Mouse (Mus musculus) cortical plate, adult 2 months (tissue): ENCODE measurements around the gene Tbc1d9b.
"Not testable (repeated sequence)": the region's sequence is repeated elsewhere in the genome, so short reads cannot be mapped to it uniquely, and the experiment has no call there.

Source experiments
- CTCF ChIP-seq: fragments of 200-500 bp; IDR thresholded peaks from 2 replicates; pipeline ENCODE4 v1.5.1; 2011; ENCODE audit warnings: mild to moderate bottlenecking, control low read depth, low read length; ENCODE audit not compliant: insufficient read depth; ENCODE audit errors: extremely low read depth
- POLR2A ChIP-seq: fragments of 200-500 bp; IDR thresholded peaks from 2 replicates; pipeline ENCODE4 v1.6.1; 2011; ENCODE audit warnings: mild to moderate bottlenecking, low read length, control low read depth; ENCODE audit not compliant: insufficient read depth; ENCODE audit errors: extremely low read depth

DNA sequence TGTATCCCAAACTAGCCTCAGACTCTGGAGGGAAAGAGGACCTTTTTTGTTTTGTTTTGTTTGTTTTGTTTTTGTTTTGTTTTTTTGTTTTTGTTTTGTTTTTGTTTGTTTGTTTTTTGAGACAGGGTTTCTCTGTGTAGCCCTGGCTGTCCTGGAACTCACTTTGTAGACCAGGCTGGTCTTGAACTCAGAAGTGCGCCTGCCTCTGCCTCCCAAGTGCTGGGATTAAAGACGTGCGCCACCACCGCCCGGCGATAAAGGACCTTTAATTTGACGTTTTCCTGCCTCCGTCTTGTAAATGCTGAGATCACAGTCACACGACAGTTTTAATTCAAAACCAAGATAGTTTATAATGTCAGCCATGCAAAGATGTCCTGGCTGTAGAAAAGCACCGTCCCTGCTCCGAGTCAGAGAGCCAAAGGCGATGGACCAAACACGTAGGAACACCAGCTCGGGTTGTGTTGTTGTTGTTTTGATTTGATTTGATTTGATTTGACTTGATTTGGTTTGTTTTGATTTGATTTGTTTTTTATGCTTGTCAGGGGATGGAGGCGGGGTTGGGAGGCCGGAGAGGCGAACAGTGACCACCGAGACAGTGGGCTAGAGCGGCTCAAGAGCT is 43.0 kb downstream of the Tbc1d9b start, which contains the start of gene Mrnip:
- TF ChIP-seq CTCF, POLR2A: not testable (repeated sequence)
